Mouse (Mus musculus): ENCODE data around the gene Gm20388. TPM values are rescaled to one million over a fixed set of nuclear protein-coding genes. Genes with fewer than 3 reads are reported as not detected.

The Gm20388 gene
- polyA plus RNA-seq, 1 experiment from 2014 or later, result not detected

DNA sequence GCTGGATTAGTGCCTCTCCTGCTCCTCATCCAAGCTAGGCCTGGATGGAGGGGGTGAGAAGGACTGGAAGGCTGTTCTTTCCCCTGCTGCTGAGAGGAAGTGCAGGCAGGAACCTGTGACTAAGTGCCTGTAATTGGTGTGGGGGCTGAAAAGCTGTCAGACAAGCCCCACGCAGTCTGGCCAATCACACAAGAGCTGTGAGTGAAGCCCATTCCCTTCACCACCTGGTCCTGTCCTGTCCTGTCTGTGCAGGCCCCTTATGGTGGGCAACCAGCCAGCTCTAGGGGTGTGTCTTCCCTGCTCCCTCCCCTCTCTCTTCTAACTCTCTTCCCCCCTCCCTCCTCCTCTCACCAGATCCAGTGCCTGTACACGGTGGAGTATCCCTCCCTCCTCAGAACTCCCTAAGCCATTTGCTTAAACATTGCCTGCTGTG, 3227.0 kb downstream of the Gm20388 start:
- peak; percentile 38; the same call in 1 of the 2 replicates for ATAC-seq (ENCODE audit: low FRiP score)
- 20% methylated on average over 2 of the region's 2 CpGs for WGBS
- H3K4me3 ChIP-seq (ENCODE audit: low read depth, low read length), result no peak overlapping the region
- H3K36me3 ChIP-seq (ENCODE audit: control insufficient read depth, insufficient read depth, low read length), result no peaks in the 10 kb centered on the region
- H3K9me3 ChIP-seq (ENCODE audit: control insufficient read depth, low read length), result no peaks in the 10 kb centered on the region
- H3K27ac ChIP-seq (ENCODE audit: low read depth, low read length), result no peak overlapping the region
- no peaks in the 10 kb centered on the region for H3K27me3 ChIP-seq (ENCODE audit: control insufficient read depth, insufficient read depth, low read length)
- peaks cover 5% of the 10 kb centered on the region; the same call in 1 of the 2 replicates for H3K4me1 ChIP-seq (ENCODE audit: control insufficient read depth, insufficient read depth, low read length)
- H3K4me2 ChIP-seq, result no peak overlapping the region
- no peak overlapping the region for H3K9ac ChIP-seq (ENCODE audit: low read length)
- peak; percentile 82 for DNase-seq (ENCODE audit: low spot score, missing footprints)

DNA sequence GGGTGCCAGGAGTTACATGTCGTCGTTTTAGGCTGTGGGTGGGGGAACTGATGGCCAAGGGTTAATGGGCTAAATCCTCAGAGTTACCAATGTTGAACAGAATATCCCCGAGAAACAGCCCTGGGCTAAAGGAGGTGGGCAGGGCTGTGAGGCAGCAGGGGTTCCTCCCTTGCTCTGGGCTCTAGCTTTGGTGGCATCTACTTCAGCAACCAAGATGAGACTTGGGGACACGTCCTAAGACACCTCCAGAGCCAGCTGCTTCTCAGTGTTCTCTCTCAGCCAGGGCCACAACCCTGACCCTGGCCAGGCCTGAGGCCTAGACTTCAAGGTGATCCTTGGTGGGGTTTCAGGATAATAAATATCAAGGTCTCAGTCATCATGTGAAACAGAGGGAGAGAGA, 3228.1 kb downstream of the Gm20388 start:
- H3K4me1 ChIP-seq (ENCODE audit: control insufficient read depth, insufficient read depth, low read length), result peaks cover 5% of the 10 kb centered on the region; the same call in 1 of the 2 replicates
- no peak overlapping the region for H3K9ac ChIP-seq (ENCODE audit: low read length)
- H3K27ac ChIP-seq (ENCODE audit: low read depth, low read length), result no peak overlapping the region
- no peak for ATAC-seq (ENCODE audit: low FRiP score)
- H3K4me2 ChIP-seq, result no peak overlapping the region
- H3K9me3 ChIP-seq (ENCODE audit: control insufficient read depth, low read length), result no peaks in the 10 kb centered on the region
- DNase-seq (ENCODE audit: low spot score, missing footprints), result peak; percentile 70
- H3K27me3 ChIP-seq (ENCODE audit: control insufficient read depth, insufficient read depth, low read length), result no peaks in the 10 kb centered on the region
- no peaks in the 10 kb centered on the region for H3K36me3 ChIP-seq (ENCODE audit: control insufficient read depth, insufficient read depth, low read length)
- 73% methylated on average over 4 of the region's 4 CpGs for WGBS
- no peak overlapping the region for H3K4me3 ChIP-seq (ENCODE audit: low read depth, low read length)

DNA sequence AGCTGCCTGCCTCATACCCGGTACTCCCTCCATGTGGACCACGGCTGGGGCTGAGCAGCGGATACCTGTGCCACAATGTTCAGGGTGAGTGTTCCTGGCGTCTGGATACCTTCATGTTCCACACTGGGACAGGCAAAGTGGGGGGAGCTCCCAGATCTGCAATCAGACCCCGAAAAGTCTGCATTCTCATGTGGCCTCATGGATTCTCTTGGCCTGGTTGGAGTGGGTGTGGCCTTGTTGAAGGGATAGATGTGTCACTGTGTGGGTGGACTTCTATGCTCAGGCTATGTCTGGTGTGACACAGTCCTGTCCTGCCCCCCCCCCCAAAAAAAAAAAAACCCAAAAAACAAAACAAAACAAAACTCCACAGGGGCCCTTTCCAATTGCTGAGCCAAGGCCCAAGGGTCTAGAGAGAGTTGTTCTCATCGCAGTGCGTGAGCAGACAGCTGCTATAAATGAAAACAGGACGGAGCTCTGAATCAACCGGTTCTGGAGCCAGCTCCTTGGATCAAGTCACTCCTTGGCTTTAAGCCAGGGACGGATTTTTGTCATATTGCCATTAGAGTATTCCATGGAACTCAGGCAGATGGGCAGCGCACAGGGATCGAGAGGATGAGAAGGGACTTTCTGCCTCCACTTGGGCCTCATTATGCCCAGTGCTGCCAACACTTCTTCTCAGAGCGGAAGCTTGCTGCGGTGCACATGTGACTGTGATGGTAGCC, 3231.3 kb downstream of the Gm20388 start:
- no peaks in the 10 kb centered on the region for H3K4me1 ChIP-seq (ENCODE audit: control insufficient read depth, insufficient read depth, low read length)
- no peaks in the 10 kb centered on the region for H3K27me3 ChIP-seq (ENCODE audit: control insufficient read depth, insufficient read depth, low read length)
- H3K4me3 ChIP-seq (ENCODE audit: low read depth, low read length), result no peak overlapping the region
- WGBS, result 88% methylated on average over 14 of the region's 14 CpGs
- no peak for ATAC-seq (ENCODE audit: low FRiP score)
- DNase-seq (ENCODE audit: low spot score, missing footprints), result peak; percentile 33
- no peaks in the 10 kb centered on the region for H3K36me3 ChIP-seq (ENCODE audit: control insufficient read depth, insufficient read depth, low read length)
- H3K9me3 ChIP-seq (ENCODE audit: control insufficient read depth, low read length), result no peaks in the 10 kb centered on the region
- H3K9ac ChIP-seq (ENCODE audit: low read length), result no peak overlapping the region
- H3K4me2 ChIP-seq, result no peak overlapping the region
- H3K27ac ChIP-seq (ENCODE audit: low read depth, low read length), result no peak overlapping the region

DNA sequence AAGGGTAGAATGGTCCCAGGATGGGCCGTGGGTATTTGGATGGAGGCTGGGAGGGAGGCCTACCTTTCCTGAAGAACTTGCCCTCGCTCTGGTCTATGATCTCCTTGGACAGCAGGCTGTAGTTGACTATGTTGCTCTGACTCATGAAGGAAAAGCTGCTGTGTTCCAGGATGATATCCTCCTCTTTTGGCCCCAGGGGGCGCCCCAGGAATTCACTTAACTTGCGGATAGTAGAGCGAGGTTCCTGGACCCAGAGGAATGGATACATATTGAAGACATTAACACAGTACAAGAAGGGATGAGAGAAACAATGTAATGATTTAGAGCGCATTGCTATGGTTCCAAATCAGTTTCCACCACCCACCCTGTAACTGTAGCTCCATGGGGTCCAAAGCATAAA, 3234.6 kb downstream of the Gm20388 start:
- no peaks in the 10 kb centered on the region for H3K36me3 ChIP-seq (ENCODE audit: control insufficient read depth, insufficient read depth, low read length)
- no peak overlapping the region for H3K4me3 ChIP-seq (ENCODE audit: low read depth, low read length)
- H3K27ac ChIP-seq (ENCODE audit: low read depth, low read length), result no peak overlapping the region
- ATAC-seq (ENCODE audit: low FRiP score), result no peak
- 51% methylated on average over 6 of the region's 6 CpGs for WGBS
- no peak overlapping the region for H3K9ac ChIP-seq (ENCODE audit: low read length)
- H3K4me2 ChIP-seq, result no peak overlapping the region
- H3K9me3 ChIP-seq (ENCODE audit: control insufficient read depth, low read length), result no peaks in the 10 kb centered on the region
- no peaks in the 10 kb centered on the region for H3K4me1 ChIP-seq (ENCODE audit: control insufficient read depth, insufficient read depth, low read length)
- peak; percentile 83 for DNase-seq (ENCODE audit: low spot score, missing footprints)
- no peaks in the 10 kb centered on the region for H3K27me3 ChIP-seq (ENCODE audit: control insufficient read depth, insufficient read depth, low read length)

DNA sequence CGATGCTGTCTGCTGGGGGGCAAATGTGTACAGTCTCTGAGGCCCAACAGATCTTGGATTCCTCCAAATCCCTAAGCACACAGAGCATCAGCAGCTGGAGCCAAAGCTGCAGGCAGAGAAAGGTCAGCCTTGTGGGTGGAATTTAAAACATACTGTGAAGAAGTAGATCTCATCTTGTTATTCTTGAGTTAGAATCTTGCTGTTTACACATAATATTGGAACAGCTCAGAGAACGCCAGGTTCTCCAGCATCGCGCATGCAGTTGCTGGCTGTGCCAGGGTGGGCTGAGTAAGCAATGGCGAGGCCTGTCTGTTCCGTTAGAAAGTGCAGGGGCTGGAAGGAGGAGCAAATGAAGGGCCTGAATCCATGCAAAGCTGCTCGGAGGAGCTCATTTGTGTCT, 3235.7 kb downstream of the Gm20388 start:
- Histone ChIP-seq H3K4me2 (no peak overlapping the region), H3K27ac (ENCODE audit: low read depth, low read length) (no peak overlapping the region), H3K9ac (ENCODE audit: low read length) (no peak overlapping the region), H3K4me3 (ENCODE audit: low read depth, low read length) (no peak overlapping the region), H3K36me3 (ENCODE audit: control insufficient read depth, insufficient read depth, low read length) (no peaks in the 10 kb centered on the region), H3K9me3 (ENCODE audit: control insufficient read depth, low read length) (no peaks in the 10 kb centered on the region), H3K27me3 (ENCODE audit: control insufficient read depth, insufficient read depth, low read length) (no peaks in the 10 kb centered on the region), H3K4me1 (ENCODE audit: control insufficient read depth, insufficient read depth, low read length) (no peaks in the 10 kb centered on the region)
- whole genome bisulfite sequencing, result 85% methylated on average over 7 of the region's 7 CpGs
- DNase-seq (ENCODE audit: low spot score, missing footprints) (peak; percentile 71), ATAC-seq (ENCODE audit: low FRiP score) (no peak)

DNA sequence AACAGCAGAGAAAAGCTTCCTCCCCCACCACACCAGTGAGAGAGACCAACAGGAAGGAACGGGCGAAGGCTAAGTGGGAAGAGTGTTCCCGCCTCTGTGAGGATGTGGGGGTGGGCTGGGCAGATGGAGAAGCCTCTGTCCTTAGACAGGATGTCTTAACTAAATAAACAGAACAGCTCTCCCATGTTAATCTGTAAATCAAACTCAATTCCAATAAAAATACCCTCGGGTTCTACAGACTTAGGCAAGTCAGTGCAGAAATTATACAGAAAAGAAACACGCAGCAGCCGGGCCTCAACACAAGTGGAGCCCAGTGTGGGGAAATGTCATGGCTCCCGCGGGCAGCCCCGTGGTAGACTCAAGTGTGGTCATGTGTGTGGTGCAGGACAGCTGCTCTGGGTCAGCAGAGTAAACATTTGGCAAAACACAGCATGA, 3240.1 kb downstream of the Gm20388 start:
- Histone ChIP-seq H3K27me3 (ENCODE audit: control insufficient read depth, insufficient read depth, low read length) (no peaks in the 10 kb centered on the region), H3K9ac (ENCODE audit: low read length) (no peak overlapping the region), H3K9me3 (ENCODE audit: control insufficient read depth, low read length) (no peaks in the 10 kb centered on the region), H3K27ac (ENCODE audit: low read depth, low read length) (no peak overlapping the region), H3K4me1 (ENCODE audit: control insufficient read depth, insufficient read depth, low read length) (no peaks in the 10 kb centered on the region), H3K4me3 (ENCODE audit: low read depth, low read length) (no peak overlapping the region), H3K36me3 (ENCODE audit: control insufficient read depth, insufficient read depth, low read length) (no peaks in the 10 kb centered on the region), H3K4me2 (no peak overlapping the region)
- ATAC-seq (ENCODE audit: low FRiP score) (no peak), DNase-seq (ENCODE audit: low spot score, missing footprints) (peak; percentile 62)
- 79% methylated on average over 9 of the region's 9 CpGs for WGBS

GRCm38 (mm10) chr8:123155177-123155576, 3244.5 kb downstream of the Gm20388 start:
- peak; percentile 60 for DNase-seq (ENCODE audit: low spot score, missing footprints)
- no peak overlapping the region for H3K4me3 ChIP-seq (ENCODE audit: low read depth, low read length)
- H3K27ac ChIP-seq (ENCODE audit: low read depth, low read length), result no peak overlapping the region
- H3K4me1 ChIP-seq (ENCODE audit: control insufficient read depth, insufficient read depth, low read length), result peaks cover 4% of the 10 kb centered on the region; the same call in 1 of the 2 replicates
- H3K9ac ChIP-seq (ENCODE audit: low read length), result no peak overlapping the region
- 80% methylated on average over 5 of the region's 5 CpGs for WGBS
- H3K36me3 ChIP-seq (ENCODE audit: control insufficient read depth, insufficient read depth, low read length), result no peaks in the 10 kb centered on the region
- H3K4me2 ChIP-seq, result no peak overlapping the region
- H3K9me3 ChIP-seq (ENCODE audit: control insufficient read depth, low read length), result no peaks in the 10 kb centered on the region
- no peak for ATAC-seq (ENCODE audit: low FRiP score)
- no peaks in the 10 kb centered on the region for H3K27me3 ChIP-seq (ENCODE audit: control insufficient read depth, insufficient read depth, low read length)

DNA sequence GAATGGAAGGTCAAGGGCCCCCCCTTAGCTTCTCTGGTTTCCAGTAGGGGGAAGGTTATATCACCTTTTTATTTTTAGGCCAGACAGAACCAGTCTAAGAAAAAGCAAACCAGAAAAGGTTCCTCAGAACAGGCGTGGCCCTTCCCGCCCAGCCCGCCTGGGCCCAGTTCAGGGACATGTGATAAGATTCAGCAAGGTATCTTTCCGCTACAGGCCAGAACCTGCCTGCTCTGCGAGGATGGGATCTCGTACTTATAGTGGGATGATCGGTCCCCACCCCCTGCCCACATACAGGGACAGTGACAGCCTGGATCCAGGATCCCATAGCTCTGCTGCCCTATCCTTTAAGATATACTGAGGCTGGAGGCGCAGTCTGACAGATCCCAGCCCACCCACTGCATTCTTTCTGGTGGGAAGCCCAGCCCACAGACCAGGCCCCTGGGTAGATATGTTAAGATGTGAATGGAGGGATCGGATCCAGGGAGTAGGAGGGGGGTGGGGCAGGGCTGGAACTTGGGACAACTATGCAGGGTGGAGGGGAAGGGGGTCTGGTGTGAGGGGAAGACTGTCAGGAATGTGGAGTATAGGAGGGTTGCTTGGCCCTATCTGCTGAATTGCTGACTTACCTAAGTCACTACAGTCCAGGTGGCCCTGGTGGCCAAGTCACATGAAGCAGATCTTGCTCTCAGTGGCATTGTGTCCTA, 3245.6 kb downstream of the Gm20388 start:
- Histone ChIP-seq H3K27me3 (ENCODE audit: control insufficient read depth, insufficient read depth, low read length) (no peaks in the 10 kb centered on the region), H3K4me3 (ENCODE audit: low read depth, low read length) (no peak overlapping the region), H3K9me3 (ENCODE audit: control insufficient read depth, low read length) (no peaks in the 10 kb centered on the region), H3K4me1 (ENCODE audit: control insufficient read depth, insufficient read depth, low read length) (peaks cover 4% of the 10 kb centered on the region; the same call in 1 of the 2 replicates), H3K27ac (ENCODE audit: low read depth, low read length) (no peak overlapping the region), H3K9ac (ENCODE audit: low read length) (no peak overlapping the region), H3K36me3 (ENCODE audit: control insufficient read depth, insufficient read depth, low read length) (no peaks in the 10 kb centered on the region), H3K4me2 (no peak overlapping the region)
- WGBS, result 85% methylated on average over 9 of the region's 9 CpGs
- DNase-seq (ENCODE audit: low spot score, missing footprints) (peak; percentile 54), ATAC-seq (ENCODE audit: low FRiP score) (no peak)

DNA sequence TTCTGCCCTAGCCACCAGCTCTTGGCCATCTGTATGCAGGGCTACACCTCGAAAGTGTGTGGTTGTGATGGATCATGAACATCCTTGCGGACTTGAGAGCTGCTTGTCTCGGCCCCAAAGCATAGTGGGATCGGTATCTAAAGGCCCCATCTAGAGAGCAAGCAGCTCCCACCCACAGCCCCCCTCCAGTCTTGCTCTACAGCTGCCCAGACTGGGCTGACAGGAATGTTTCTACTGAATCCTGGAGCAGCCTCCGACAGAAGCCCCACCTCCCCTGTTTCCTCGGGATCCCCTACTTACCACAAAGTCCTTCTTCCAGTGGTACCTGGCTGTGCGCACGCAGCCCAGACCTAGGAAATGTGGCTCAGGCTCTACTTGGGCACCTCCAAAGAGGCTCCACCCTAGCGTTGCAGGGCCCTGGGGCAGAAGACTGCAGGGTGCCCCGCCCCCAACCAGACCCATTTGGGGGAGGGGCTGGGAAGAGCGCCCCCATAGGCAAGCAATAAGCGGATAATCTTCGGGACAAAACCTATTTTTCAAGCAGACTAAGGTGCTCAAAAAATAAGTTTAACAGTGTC, 3247.3 kb downstream of the Gm20388 start, which contains the start of gene Sult5a1:
TSS of gene Sult5a1 (minus strand) at position 428 of the 578 bp plus-strand sequence.
- WGBS, result 35% methylated on average over 13 of the region's 13 CpGs
- Histone ChIP-seq H3K4me2 (no peak within 1 kb of the TSS), H3K27me3 (ENCODE audit: control insufficient read depth, insufficient read depth, low read length) (no peaks in the 10 kb centered on the region), H3K36me3 (ENCODE audit: control insufficient read depth, insufficient read depth, low read length) (no peaks in the 10 kb centered on the region), H3K9ac (ENCODE audit: low read length) (no peak within 1 kb of the TSS), H3K4me1 (ENCODE audit: control insufficient read depth, insufficient read depth, low read length) (peaks cover 4% of the 10 kb centered on the region; the same call in 1 of the 2 replicates), H3K9me3 (ENCODE audit: control insufficient read depth, low read length) (no peaks in the 10 kb centered on the region), H3K27ac (ENCODE audit: low read depth, low read length) (no peak within 1 kb of the TSS), H3K4me3 (ENCODE audit: low read depth, low read length) (no peak within 1 kb of the TSS)
- ATAC-seq (ENCODE audit: low FRiP score) (no peak), DNase-seq (ENCODE audit: low spot score, missing footprints) (no peak)

All from midbrain, embryonic 11.5 days (tissue).